ENCODE assay signal across 10 mouse cellular contexts in genomic region chr3:141887476-141888274, GRCm38 (mm10).
DNase-seq lines count a peak whose midpoint lies in the region; ATAC-seq and TF ChIP-seq lines count a peak whose summit lies in the region.
"Had no signal": no experiment of that assay in that cellular context is flagged by ENCODE, and none has a peak within 500 bp of the region (broad histone marks: within the 10 kb centered on the region; RNA-seq: fewer than 3 reads in every experiment).

No protein-coding gene starts in this region.

- no peaks in the 10 kb centered on the region for H3K9me3 ChIP-seq in forebrain, embryonic 15.5 days
- H3K9me3 ChIP-seq: limb, embryonic 13.5 days had no signal

- H3K4me3 ChIP-seq in kidney, adult 2 months (ENCODE audit: insufficient read depth, low read depth, low read length) = no peak overlapping the region
- no peak overlapping the region for H3K4me3 ChIP-seq in forebrain, embryonic 15.5 days
- H3K4me3 ChIP-seq: limb, embryonic 13.5 days had no signal

- no peaks in the 10 kb centered on the region for H3K4me1 ChIP-seq in kidney, adult 2 months (ENCODE audit: control insufficient read depth, insufficient read depth, low read length)
- 0 out of 2 replicates have a peak, but pooled peaks cover 3% of the 10 kb centered on the region for H3K4me1 ChIP-seq in forebrain, embryonic 15.5 days

- H3K36me3 ChIP-seq in kidney, adult 2 months (ENCODE audit: control insufficient read depth, insufficient read depth, low read length) = no peaks in the 10 kb centered on the region
- H3K36me3 ChIP-seq in forebrain, embryonic 15.5 days = no peaks in the 10 kb centered on the region
- H3K36me3 ChIP-seq: limb, embryonic 13.5 days had no signal

- peak; percentile 11 for DNase-seq in kidney, adult 2 months
- no peak for DNase-seq in kidney, postnatal 14 days
- peak; percentile 62 for DNase-seq in 3T3-L1 (ENCODE audit: low read depth, low spot score)
- DNase-seq in Patski (ENCODE audit: low read depth, low spot score) = peak; percentile 2
- DNase-seq in adrenal gland, postnatal 4 days (ENCODE audit: low spot score in 2 of 2) = no peak
- DNase-seq: cerebellum, adult 18-20 months had no signal

- no peak overlapping the region for H3K4me2 ChIP-seq in forebrain, embryonic 15.5 days (replicated peaks)
- H3K4me2 ChIP-seq: limb, embryonic 13.5 days had no signal

- in situ Hi-C loops in Patski (cut with MboI; ENCODE audit: low pct_unique_long_range_greater_than_20kb) = loop anchor here (5.0 kb wide), 1 partner anchor 390 kb away; no protein-coding TSS in a partner anchor

- H3K27ac ChIP-seq in kidney, adult 2 months (ENCODE audit: insufficient read depth, low read depth, low read length) = no peak overlapping the region
- H3K27ac ChIP-seq in forebrain, embryonic 15.5 days (replicated peaks) = no peak overlapping the region
- H3K27ac ChIP-seq: limb, embryonic 13.5 days had no signal

- no peak for TF ChIP-seq POLR2A in kidney, adult 2 months (IDR thresholded peaks at IDR 0.05; ENCODE audit: low read depth, low read length)

- TF ChIP-seq CTCF in kidney, adult 2 months (conservative IDR thresholded peaks at IDR 0.05; ENCODE audit: insufficient read depth, insufficient read length, low read depth, low read length) = no peak
- no peak for TF ChIP-seq CTCF in Patski (IDR thresholded peaks at IDR 0.05)

- no peak overlapping the region for H3K9ac ChIP-seq in forebrain, embryonic 15.5 days (replicated peaks)
- H3K9ac ChIP-seq: limb, embryonic 13.5 days had no signal

- CTCF ChIA-PET in Patski (lab: Charles Lee) = interaction anchor here (1.1 to 2.6 kb wide), 4 partner anchors 13 to 589 kb away, joined by 3 to 14 read pairs (median 4); no protein-coding TSS in a partner anchor

- ATAC-seq in Patski = no peak
- ATAC-seq in forebrain, embryonic 15.5 days (replicated peaks) = peak; percentile 63; the same call in 1 of the 2 replicates
- ATAC-seq in monocyte, adult 5-6 weeks (replicated peaks; ENCODE audit: insufficient number of reproducible peaks, low FRiP score, low TSS enrichment, poor library complexity, severe bottlenecking) = no peak
- ATAC-seq in erythroblast, adult 5-6 weeks (replicated peaks; ENCODE audit: low FRiP score, poor library complexity, severe bottlenecking) = no peak

- WGBS in kidney, adult 2 months = 31% methylated on average over 4 of the region's 4 CpGs
- 19% methylated on average over 4 of the region's 4 CpGs for WGBS in forebrain, embryonic 15.5 days

- POLR2A ChIA-PET in Patski (lab: Charles Lee) = interaction anchor here (1.0 kb wide), 1 partner anchor 11 kb away, joined by 3 read pairs; no protein-coding TSS in a partner anchor

- no peaks in the 10 kb centered on the region for H3K27me3 ChIP-seq in kidney, adult 2 months (replicated peaks; ENCODE audit: control insufficient read depth, insufficient read depth, low read length)
- H3K27me3 ChIP-seq in Patski = no peaks in the 10 kb centered on the region
- no peaks in the 10 kb centered on the region for H3K27me3 ChIP-seq in forebrain, embryonic 15.5 days
- H3K27me3 ChIP-seq: limb, embryonic 13.5 days had no signal

Comparison
In these comparisons a context has a peak if more than half of its experiments do, and no peak if none do; other contexts are left out.
1. DNase-seq: peak in kidney, adult 2 months (single experiment), 3T3-L1 (single experiment) and Patski (single experiment); none in kidney, postnatal 14 days (single experiment) and adrenal gland, postnatal 4 days (0 of 2).